Mouse (Mus musculus) cerebellum, adult 2 months (tissue): ENCODE measurements around the gene Lhfpl4.

Experiments
- CTCF ChIP-seq: fragments of 200-500 bp; IDR thresholded peaks from 2 replicates; pipeline ENCODE4 v1.5.1; 2011; ENCODE audit warnings: low read depth, mild to moderate bottlenecking, control low read depth, low read length, moderate library complexity, borderline replicate concordance; ENCODE audit not compliant: insufficient read depth
- POLR2A ChIP-seq: fragments of 200-500 bp; IDR thresholded peaks from 2 replicates; pipeline ENCODE4 v1.6.1; 2011; ENCODE audit warnings: low read length, control low read depth, borderline replicate concordance; ENCODE audit not compliant: insufficient read depth

GRCm38 (mm10) chr6:113238442-113238841 lies 43.3 kb upstream of the Lhfpl4 start:
- TF ChIP-seq POLR2A (no peak), CTCF (no peak)
